Mouse (Mus musculus) ES-CJ7 (cell line): Measurements from ENCODE around the gene Gpr15.
A peak's percentile ranks its signal among the peaks of the same experiment; 100 is the strongest.

Experiments
- DNase-seq: peaks from one replicate; pipeline ENCODE4 v3.0.0; 2011; ENCODE audit warnings: low read depth, low spot score

Gene Gpr15

DNA sequence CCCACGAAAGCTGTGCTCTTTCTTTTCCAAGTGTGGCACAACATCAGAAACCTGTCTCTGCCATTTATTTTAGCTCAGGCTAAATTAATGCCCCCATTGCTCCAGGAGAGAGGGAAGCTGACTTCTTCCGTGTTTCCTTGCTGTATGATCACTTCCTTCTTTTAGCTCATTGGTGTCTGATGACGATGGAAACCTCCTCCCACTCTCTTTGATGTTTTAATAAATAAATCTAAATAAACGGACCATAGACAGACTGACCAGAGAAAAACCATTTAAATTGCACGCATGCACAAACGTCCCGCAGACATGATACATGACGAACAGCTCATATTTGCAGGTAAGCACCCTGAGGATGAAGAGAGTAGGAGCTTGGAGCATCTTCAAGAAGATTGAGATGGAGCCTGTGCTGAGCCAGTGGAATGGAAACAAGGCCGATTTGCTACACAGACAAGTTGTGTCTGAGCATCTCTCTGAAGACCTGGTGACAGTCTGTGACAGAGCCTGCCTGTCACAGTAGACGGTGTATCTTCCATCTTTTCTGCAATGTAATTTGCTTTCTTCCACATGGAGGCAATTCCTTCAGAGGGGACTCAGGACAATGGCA is 16.4 kb downstream of the Gpr15 start:
- DNase-seq: no peak

DNA sequence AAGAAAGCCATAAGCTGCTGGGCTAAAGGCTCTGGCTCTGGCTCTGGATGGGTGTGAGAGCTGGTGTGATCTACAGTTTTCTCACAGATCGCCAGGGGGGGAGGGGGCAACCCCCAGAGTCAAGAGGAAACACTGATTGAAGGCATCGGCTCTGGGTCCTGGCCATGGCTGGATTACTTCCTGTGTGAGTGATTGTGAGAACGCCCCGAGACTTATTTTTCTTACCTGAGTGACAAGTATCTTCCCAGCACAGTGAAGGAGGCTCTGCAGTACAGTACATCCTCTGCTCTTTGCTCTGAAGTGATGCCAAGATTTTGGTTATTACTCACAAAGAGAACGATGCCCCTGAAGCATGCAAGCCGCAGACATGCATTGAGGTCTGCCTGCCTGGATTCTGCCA is 17.1 kb downstream of the Gpr15 start:
- no peak for DNase-seq

DNA sequence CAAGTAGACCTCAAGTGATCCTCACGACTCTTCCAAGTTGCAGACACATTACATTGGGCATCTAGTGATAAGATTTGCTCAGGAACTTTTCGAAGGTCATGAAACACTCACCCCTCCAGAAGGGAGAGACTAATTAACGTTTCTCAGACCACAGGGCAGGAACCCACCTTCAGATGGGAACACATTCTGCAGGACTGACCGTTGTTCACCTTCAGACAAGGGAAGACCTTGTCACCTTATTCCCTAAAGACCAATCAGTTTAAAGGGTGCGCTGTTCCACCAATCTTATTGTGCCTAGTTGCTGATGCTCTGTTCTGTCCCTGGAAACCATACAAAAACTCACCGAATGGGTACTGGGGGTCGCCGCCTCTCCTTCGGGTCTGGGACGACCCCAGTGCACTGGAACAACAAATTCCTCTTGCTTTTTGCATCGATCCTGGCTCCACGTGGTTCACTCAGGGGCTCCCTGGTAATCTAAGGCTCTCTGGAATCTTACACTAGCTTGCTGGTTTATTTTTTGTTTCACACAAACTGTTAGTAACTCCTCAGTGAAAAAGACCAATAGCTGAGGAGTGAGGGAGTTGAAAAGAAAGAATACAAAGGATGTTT is 17.9 kb downstream of the Gpr15 start:
- no peak for DNase-seq

DNA sequence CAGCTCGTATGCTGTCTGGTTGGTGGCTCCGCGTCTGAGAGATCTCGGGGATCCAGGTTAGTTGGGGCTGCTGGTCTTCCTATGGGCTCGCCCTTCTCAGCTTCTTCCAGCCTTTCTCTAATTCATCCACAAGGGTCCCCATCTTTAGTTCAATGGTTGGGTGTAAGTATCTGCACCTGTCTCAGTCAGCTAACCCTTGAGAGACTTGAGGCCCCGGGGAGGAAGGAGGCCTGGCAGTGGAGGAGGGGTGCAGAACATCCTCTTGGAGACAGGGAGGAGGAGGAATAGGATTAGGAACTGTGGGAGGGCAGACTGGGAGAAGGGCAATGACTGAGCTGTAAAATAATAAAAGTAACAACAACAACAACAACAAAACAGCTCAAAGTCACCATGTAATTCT is 18.7 kb downstream of the Gpr15 start:
- DNase-seq: no peak

DNA sequence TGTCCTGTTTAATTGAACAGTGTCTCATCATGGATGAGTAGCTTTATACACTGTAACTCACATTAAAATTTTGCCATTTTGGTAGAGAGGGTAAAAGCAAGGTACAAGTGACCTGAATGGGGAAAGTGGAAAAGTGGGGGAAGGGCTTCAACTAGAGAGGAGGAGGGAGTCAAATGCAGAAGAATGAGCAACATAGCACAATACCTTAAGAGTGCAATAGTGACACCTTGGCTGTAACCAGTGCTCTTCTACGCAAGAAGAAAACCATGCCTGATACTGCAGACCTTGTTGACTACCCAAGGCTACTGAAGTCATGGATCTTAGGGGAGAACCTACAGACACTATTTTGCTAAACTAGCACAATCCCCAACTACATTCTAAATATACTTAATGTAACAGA is 21.6 kb downstream of the Gpr15 start:
- DNase-seq: no peak

DNA sequence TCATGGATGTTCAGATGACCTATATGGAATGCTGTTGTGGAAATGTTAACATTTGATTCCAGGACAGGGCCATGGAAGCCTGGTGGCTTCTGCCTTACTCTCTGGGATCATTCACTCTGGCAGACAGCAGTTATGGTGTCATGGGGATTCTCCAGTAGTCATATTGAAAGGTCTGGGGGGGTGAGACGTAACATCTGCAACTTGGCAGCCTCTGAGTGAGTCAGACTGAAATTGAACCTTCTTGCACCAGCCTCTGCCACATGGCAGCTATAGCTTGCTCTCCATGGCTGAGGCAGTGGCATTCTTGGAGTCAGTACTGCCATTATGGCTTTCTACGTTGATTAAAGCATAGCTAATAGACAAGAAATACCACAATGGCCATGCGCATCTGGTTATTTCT is 22.1 kb downstream of the Gpr15 start:
- no peak for DNase-seq

DNA sequence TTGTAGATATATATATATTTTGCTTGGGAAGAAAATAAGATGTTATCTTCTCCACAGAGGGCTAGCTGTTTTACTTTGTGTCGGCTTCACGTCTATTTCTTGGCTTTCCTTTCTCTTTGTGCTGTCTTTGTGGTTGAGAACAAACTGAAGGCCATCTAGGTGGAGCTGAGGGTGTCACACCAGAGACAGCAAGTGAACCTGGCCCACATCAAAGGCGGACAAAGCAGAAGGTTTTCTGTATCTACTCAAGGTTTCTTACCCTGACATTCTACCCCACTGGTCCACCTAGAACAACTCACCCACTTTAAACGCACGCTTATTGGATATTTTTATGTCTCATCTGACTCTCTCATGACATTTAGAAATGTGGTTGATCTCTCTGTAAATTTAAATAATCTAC is 24.8 kb downstream of the Gpr15 start:
- DNase-seq: no peak

DNA sequence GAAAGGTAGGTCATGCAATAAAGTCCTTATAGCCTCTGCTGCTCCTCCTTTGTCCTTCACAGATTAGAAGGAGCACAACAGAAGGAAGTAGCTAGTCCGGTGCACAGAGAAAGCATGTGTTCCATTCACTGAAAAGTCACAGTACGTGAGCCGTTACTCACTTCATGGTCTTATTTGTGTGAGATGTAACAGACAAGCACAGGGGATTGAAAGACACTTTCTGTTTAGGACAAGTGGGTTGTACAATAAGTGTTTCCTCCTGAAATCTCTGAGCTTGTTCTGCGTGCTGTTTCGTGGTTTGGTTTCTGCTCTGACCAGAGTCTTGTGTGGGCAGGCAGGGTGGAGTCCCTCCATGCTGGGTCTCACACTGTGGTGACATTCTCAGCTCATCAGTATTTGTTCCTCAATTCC is 28.5 kb downstream of the Gpr15 start:
- DNase-seq: no peak

DNA sequence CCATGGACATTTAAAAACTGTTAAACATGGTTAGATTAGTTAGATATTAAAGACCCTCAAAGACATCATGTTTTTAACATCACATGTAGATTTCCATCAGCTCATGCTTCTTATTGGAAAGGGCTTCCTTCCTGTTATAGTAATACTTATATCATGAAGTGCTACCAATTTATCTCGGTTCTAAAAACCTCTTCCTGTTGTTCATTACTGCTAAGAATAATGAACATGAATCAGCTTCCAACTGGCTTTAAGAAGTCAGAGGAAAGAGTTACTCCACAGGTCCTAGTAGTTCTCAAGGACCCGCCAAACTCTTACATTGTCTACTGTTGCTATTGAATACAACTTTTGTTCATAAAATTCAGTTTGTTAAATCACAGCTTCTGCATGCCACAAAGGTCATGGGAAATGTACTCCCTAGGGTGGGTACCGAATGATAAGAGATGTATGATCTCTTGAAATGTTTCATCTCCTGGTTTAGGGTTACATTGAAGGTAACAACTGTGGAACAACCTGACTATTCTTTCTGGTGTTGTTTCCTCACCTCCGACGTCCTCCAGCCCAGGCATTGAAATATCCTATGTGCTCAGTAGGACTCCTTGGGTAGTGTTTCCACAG is 29.2 kb downstream of the Gpr15 start:
- DNase-seq: no peak

DNA sequence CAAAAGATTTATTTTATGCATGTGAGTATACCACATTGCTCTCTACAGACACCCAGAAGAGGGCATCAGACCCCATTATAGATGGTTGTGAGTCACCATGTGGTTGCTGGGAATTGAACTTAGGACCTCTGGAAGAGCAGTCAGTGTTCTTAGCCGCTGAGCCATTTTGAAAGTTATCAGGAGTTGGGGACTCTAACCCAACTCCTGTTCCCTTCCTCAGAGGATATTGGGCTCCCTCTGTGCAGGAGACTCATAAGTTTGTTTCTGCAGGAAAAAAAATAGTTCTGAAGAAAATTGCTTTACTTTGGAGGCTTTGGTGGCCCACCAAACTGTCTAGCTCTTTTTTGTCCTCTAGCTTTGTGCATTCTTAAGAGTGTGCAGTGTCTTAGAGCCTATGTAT is 30.3 kb downstream of the Gpr15 start:
- no peak for DNase-seq

DNA sequence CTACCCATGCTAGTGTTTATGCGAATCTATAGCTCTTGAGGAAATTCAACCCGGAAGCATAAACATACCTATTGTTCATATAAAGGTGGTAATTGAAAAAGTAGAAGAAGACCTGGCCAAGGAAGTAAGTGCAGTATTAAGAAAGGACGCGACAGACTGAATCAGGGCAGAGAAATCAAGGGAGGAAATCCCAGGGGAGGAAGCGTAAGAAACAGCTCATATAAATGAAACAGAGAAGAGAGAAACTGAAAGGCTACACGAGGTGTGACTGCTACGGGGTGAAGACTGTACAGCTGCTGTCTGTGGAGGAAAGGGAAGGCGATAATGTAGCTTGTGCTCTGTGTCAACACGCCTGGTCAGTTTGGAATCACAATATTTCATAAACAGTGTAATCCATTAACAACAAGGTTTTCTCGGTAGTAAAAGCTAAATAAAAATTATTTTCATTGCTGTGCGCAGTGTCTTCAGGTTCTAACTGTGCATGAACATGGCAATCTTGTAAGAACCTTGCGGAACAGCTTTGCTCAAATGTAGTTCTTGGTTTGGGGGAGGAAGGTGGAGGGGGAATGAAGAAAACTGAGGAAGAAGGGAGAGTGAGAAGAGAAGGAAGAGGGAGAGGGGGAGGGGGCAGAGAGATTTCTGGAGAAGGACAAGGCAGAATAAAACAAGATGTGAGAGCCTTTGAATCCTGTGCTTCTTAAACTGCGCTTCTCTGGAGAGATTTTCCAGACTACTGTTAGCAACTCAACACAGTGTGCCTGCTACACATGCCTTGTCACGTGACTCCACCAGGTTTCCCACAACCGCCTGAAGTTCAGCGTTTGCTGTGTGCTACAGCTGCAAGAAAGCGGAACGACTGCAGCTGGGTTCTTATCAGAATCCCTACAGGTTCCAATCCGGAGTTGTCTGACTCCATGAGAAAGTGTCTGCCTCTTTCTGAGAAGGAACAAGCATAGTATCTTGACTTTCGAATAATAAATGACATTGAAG is 33.0 kb downstream of the Gpr15 start:
- DNase-seq: no peak

DNA sequence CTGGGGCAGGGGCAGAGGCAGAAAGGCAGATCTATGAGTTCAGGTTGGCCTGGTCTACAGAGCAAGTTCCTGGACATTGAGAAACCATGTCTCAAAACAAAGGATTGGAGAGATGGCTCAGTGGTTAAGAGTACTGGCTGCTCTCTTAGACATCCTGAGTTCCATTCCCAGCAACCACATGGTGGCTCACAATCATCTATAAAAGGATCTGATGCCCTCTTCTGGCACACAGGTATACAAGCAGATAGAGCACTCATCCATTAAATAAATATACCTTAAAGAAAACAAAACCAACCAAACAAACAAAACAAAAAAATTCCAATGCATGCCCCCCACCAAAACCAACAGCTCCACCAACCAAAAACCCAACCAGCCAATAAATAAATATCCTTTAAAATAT is 34.3 kb downstream of the Gpr15 start:
- DNase-seq: peak; percentile 38

DNA sequence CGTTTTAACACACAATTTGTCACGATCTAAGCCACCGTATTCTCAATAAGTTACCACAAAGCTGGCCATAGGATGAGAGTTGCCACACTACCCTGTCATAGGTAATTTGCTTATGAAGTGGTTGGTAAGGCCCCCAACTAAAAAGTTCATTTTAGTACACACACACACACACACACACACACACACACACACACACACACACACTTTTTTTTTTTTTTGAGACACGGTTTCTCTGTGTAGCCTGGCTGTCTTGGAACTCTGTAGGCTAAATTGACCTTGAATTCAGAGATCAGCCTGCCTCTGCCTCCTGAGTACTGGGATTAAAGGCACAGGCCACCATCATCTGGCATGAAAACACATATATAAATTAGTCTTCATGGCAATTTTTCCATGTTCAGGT is 35.0 kb downstream of the Gpr15 start:
- no peak for DNase-seq

DNA sequence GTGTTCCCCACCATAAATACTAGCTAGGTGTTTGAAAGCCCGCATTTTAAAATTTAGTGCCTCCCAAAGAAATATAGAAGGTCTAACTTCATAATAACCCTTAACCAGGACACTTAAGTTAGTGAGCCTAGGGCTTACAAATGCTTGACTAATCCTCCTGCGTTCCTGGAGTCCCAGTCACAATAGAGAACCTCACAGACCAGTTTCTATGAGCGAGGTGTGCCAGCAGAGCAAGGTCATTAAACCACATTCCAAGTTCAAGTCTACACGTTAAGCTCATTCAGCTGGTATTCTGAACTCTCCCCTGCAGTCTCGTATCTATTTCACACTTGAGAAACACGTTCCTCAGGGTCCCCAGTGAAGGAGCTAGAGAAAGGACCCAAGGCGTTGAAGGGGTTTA is 36.0 kb downstream of the Gpr15 start:
- DNase-seq: no peak

DNA sequence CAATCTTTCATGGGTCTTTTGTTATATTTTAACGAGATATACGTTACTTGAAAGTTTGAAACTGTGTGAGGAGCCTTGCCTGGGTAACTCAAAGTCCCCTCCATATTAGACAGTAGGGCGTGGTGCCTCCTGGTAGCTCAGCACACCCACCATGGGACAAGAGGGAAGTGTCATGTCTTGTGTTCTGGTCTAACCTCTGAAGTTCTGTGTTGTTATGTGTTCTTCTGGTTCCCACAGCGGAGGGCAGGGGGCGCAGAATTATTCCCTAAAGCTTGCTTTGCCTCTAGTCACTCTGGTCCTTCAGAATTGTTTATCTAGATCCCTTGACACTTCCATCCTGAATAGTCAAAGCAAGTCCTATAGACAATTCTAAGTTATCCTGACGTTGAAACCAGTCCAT is 36.8 kb downstream of the Gpr15 start:
- no peak for DNase-seq

DNA sequence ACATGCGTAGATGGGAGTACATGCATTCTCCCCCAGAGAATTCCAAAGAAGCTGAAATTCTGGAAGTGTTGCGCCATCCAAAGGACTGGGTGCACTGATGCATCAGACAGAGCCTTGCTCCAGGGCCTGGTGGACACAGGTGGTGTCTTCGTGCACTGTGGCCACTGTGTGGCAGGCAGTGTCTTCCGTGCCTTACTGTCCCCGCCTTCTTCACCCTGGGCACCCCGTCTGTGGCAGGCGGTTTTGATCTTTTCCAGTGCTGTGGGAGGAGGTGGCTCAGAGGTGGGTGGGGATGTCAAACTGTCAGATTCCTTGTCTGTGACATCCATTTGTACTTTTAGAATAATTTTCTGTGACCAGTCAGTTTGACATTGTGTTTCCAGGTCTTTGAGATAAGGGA is 40.2 kb downstream of the Gpr15 start:
- no peak for DNase-seq

DNA sequence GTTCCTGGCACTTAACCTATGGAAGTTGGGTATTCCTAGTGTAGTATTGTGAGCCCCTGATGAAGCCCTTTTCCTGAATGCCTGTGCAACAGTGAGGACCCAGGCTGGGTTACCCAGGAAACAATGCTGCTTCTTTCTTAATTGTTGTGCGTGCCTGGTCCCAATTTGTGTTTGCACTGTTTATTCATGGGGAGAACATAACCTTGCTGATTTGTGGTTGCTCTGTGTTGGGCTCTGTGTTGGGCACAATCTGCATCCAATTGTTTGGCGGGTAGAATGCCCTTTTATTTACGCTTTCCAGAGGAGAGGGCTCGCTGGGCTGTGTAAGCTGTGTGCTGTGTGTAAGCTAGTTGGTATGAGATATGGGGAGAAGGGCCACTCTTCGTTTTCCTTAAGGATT is 41.4 kb downstream of the Gpr15 start:
- DNase-seq: no peak

DNA sequence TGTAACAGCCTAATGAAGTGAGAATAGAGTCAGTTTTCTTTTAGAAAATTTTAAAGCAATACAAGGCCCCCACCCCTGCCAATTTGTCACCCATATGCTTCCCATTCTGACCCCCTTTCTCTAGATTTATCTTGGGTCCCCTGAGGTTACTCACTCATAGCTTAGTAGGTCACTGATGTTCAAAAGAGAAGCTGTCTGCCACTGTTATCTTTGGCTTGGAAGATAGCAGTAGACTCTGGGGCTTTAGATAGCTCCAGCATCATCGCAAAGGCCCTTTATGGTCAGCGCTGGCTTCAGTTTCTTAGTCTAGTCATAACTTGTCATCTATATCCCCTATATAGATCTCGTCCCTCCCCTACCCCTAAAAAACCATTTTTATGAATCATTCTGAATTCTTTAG is 42.2 kb downstream of the Gpr15 start:
- no peak for DNase-seq

DNA sequence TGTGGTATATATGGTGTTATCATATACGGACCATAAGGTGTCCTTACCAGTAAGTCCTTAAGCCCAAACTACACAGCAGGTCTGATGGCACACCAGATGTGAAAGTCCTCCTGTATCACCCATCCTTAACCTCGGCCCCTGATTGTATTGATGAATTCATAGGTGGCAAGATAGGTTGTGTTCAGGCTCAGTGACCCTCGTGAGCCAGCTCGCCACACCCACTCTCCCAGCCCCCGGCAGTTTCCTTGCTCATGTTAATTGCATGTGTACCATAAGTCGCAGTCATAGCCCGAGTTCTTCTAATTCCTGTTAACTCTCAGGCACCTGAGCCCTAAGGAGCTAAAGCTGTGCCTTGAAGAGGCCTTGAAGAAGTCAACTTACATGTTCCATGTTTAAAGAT is 42.7 kb downstream of the Gpr15 start:
- DNase-seq: no peak

DNA sequence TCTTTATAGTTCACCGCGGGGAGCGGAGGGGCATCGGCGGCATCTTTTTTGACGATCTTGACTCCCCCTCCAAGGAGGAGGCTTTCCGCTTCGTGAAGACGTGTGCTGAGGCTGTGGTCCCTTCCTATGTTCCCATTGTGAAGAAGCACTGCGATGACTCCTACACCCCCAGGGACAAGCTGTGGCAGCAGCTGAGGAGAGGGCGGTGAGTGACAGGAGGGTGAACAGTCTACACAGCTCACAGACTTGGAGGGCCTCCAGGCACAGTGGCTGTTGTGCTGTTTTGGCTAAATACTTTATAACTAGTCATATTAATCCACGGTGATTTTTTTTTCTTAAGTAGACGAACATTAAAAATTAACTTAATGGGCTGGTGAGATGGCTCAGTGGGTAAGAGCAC is 43.6 kb downstream of the Gpr15 start:
- no peak for DNase-seq

DNA sequence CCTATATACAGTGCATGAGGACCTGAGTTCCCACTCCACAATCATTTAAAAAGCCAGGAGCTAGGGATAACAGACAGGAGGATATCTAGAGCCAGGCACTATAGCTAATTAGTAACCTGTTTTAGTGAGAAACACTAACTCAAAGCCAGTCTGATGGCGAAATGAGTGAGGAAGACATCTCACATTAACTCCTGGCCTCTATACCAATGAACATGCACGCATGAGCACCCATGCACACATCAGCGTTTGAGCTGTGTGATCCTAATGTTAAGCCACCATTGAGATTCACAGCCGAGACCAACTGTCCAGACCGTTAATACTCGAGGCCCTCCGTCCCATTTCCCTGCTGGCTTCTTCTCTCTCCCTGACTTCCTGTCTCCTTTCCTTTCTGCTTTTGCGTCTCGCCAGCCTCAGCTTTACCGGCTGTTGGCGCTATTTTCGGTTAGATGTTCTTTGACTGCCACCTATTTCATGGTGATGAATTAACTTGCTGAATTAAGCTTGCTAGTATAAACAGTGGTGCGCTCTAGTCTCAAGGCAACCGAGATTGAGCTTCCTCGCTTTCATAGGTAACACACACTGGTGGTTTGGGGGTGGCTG is 45.0 kb downstream of the Gpr15 start:
- DNase-seq: no peak

DNA sequence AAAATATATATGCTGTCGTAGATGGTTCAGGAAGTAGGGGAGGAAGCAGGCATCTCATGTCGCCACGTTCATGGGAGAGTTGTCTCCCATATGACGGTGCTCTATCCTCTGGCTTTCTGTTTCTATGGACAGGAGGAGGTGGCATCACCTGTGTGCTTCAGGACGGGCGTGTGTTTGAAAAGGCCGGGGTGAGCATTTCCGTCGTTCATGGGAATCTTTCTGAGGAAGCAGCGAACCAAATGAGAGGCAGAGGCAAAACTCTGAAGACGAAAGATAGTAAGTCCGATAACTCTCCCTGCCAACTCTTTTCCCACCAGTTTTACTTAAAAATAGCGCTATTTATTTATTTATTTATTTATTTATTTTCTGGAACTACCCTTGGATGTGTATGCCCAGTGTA is 46.5 kb downstream of the Gpr15 start:
- no peak for DNase-seq
